Mouse (Mus musculus): ENCODE results near the gene Twnk.

Twnk gene

DNA sequence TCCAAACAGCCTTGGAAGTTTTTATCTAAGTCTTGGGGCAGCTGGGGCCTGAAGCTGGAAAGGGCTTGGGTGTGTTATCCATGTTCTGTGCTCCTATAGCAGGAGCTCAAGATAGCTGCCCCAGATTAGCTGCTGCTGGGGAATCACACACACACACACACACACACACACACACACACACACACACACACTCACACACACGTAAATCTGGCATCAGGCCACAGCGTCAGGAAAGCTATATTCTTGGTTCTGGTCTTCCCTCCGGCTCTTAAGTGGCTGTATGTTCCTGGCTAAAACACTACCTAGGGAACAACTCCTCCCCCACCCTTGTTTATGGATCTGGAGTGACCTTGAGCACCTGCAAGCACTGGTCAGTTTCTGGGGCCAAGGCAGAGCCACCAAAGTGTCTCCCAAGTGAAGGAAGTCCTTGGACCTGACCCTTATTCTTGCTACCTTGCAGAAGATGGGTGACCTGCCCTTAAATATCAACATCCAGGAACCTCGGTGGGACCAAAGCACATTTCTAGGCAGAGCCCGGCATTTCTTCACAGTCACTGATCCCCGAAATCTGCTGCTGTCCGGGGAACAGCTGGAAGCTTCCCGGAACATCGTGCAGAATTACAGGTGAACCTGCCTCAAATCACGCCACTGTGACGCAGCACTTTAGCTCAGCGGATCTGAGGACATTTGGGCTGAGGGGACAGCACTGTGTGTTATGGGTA is 43.3 kb downstream of the Twnk start:
- DNase-seq (ENCODE audit: extremely low spot score, low read depth, low spot score): no peak

DNA sequence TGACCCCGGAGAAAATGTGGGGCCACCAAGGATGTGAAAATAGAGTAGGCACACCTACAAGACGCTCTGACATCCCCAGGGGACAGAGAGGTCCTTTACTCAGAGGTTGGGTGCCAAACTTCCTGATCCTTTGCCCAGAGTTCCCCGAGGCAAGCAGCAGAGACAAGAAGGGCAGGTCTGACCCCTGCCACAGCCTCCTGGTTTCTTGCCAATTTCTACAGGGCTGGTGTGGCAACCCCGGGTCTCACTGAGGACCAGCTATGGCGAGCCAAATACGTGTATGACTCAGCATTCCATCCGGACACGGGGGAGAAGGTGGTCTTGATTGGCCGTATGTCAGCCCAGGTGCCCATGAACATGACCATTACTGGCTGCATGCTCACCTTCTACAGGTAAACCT is 44.1 kb downstream of the Twnk start:
- DNase-seq (ENCODE audit: extremely low spot score, low read depth, low spot score): no peak

DNA sequence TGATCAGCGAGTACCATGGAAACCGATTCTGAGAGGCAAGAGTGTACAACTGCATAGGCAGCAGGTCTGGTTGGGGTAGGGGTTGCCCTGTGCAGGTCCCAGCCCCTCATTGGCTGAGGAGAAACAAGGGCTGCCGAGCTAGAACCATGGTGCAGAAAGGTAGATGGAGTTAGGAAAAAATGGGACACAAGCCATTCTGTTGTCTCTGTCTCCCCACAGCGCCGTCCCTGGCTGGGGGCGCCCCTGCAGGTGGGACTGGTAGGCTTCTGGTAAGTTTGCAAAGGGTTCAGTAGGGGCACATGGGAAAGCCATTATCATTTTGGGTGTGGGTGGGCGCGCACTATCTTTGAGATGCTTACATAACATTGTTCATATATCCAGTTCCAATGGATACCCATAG is 48.0 kb downstream of the Twnk start:
- DNase-seq (ENCODE audit: extremely low spot score, low read depth, low spot score): no peak

DNA sequence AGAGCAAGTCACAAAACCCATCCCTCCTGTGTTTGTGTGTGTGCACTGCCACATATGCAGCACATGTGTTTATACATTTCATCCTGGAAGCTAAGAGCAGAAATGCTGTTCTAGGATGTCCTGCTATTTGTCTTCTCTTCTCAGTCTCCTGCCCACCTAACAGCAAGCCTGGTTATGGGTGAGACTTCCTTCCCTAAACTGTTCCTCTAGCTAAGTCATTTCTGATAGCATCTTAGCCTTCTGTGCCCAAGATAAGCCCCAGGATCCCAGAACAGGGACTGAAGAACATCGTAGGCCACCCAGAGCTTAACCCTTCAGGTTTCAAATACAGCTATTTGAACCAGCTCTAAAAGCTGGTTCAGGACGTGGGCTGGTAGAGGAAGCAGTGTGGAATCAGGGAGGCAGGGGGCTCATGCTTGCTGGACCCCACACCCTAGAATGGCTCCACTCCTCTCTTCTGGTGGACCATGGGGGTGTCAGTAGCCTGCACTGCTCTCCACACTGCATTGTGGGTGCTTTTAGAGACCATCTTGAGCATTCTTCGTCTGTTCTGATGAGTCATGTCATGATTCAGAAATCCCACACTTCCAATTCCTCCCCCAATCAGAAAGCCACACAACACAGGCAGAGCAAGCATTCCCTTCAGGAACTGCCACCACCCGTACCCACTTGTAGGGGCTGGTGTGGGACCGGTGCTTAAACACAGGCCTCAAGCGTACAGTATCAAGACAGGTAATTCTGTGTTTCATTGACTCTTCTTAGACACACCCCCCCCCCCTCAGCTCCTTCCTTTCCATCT is 49.6 kb downstream of the Twnk start:
- no peak for DNase-seq (ENCODE audit: extremely low spot score, low read depth, low spot score)

DNA sequence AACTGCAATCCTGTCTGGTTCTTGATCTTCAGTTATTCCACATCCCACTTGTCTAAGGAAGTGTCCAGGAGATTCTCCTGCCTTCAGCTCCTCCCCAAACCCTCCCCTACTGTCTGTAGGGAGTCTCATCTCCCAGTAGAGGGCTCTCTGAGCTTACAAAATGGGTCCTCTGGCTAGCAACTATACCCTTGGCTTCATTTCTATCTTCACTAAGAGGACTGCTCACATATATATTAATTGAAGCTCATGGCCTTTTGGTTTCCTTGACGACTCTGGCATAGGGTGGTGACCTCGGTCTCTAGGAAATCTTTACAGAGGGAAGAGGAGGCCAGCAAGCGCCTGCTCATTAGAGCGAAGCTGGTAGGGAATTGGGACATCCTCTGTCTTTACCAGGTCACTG is 50.9 kb downstream of the Twnk start:
- no peak for DNase-seq (ENCODE audit: extremely low spot score, low read depth, low spot score)

DNA sequence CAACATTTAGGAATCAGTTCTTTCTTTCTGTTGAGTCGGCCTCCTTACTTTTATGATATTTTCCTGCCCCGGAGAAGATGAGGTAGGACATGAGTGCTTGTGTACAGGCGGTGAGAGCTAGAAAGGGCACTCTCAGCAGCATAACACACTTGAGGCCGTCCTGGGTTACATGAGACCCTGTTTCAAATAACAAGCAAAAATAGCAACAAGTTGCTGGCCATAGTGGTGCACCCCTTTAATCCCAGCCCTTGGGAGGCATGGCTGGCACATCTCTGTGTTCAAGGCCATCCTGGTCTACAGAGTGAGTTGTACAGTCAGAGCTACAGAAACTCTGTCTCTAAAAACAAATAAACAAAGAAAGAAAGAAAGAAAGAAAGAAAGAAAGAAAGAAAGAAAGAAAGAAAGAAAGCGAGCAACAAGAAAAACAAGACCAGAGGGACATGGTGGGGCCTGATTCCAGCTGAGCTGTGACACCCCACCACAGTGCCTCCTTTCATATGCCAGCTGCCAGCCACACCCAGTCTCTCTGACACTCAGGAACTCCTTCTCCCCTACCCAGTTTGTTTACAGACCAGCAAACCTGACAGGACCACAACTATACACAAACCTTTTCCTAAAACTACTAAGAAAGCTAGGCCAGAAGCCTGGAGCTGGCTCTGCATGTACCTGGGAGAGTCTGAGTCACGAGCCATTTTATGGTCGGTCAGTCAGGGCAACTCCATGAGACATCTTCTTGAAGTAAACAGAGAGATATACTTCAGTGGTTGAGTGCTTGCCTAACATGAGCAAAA is 51.6 kb downstream of the Twnk start:
- no peak for DNase-seq (ENCODE audit: extremely low spot score, low read depth, low spot score)

DNA sequence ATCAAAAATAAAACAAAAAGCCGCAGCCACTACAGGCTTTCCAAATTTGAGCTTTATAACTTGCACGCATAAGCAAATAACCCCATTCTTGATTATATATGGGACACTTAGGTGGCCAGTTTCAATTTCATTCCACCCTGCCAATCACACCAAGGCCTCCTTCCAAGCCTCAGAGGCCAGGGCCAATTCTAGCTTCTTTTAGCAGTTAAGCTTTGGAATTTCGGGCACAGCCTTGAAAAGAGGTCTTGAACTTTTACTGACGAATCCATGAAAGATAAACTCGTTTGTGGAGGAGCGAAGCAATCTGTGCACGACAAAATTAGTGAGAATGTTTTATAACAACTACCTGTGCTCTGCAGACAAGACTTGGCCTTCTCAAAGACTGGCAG is 52.3 kb downstream of the Twnk start:
- no peak for DNase-seq (ENCODE audit: extremely low spot score, low read depth, low spot score)

DNA sequence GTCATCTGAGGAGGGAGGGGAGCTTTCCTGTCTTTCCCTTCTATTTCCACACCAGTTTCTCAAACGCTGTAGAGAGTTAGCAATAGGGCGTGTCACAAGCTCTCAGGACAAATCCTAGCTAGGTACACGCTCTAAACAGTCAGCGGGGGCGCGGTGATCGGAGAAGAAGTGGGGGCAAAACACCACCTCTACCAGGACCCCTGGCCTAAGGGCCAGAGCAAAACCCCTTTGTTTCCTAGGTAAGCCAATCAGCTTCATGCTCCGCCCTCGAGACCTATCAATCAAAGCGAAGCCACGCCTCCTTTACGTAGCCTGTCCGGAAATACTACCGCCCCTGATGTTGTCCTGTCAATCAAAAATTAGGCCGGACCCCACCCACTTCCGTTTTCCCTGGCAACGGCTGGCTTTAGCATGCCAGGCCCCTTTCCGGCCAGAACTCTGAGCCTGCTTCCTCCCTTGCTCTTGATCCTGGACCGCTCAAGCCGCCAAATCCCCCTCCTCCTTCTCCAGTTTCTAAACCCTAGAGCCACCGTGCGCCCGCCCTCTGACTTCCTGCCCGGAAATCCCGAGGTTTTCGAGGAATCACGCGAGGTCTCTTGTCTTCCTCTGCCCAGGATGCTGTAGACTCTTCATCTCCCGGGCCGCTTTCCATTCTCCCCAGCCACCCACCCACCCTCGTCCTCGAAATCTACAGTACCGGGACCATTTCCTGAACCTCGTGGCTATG is 52.8 kb downstream of the Twnk start:
- peak; percentile 98 for DNase-seq (ENCODE audit: extremely low spot score, low read depth, low spot score)

DNA sequence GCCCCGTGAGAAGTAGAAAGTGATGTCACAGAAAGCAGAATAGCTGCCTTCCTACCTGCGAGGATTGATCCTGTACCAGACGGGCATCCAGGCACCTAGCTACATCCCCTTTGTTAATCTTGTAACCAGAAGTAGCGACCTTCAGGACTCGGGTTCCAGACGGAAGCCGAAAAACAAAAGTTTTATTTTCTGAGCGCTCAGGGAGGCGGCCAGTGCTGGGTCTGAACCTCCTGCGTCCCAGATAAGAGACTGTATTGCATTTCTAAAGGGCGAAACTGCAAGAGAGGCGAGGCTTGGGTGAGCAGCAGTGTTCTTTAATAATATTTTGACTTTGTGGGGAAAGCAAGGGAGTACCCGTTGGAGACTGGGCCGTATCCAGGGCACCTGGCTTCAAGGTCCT is 53.4 kb downstream of the Twnk start:
- DNase-seq (ENCODE audit: extremely low spot score, low read depth, low spot score): no peak
